Mouse (Mus musculus) embryonic facial prominence, embryonic 14.5 days (tissue): ENCODE results near the gene Gm11983. TPM values are rescaled to one million over a fixed set of nuclear protein-coding genes. Genes with fewer than 3 reads are reported as not detected.
"Not testable (repeated sequence)": the region's sequence is repeated elsewhere in the genome, so short reads cannot be mapped to it uniquely, and the experiment has no call there.

Experiments
- ATAC-seq: fragments of 200-750 bp; cut with Nextera tagmentation; 2 replicates; pipeline ENCODE4 v1.8.0; 2017; ENCODE audit warnings: low read depth, moderate number of reproducible peaks, moderate TSS enrichment
- DNase-seq: peaks from one replicate; pipeline ENCODE4 v3.0.0-alpha.2; 2015; ENCODE audit warnings: low spot score
- H3K27ac ChIP-seq: fragments of 300-500 bp; sonication (generic); replicated peaks from 2 replicates; pipeline ENCODE4 v1.5.1; 2014; ENCODE audit warnings: low read depth, mild to moderate bottlenecking, low read length, moderate library complexity
- H3K27me3 ChIP-seq: fragments of 300-500 bp; sonication (generic); replicated peaks from 2 replicates; pipeline ENCODE4 v1.6.1; 2014; ENCODE audit warnings: low read length; ENCODE audit not compliant: control insufficient read depth, insufficient read depth
- H3K36me3 ChIP-seq: fragments of 300-500 bp; sonication (generic); 2 replicates; pipeline ENCODE4 v1.6.1; 2014; ENCODE audit warnings: low read length, mixed read lengths; ENCODE audit not compliant: control insufficient read depth, insufficient read depth
- H3K4me1 ChIP-seq: fragments of 300-500 bp; sonication (generic); 2 replicates; pipeline ENCODE4 v1.6.1; 2014; ENCODE audit warnings: antibody characterized with exemption, low read length; ENCODE audit not compliant: control insufficient read depth, insufficient read depth
- H3K4me2 ChIP-seq: fragments of 300-500 bp; sonication (generic); 2 replicates; pipeline ENCODE4 v1.6.1; 2014; ENCODE audit warnings: low read depth, mild to moderate bottlenecking, low read length, moderate library complexity, mixed read lengths
- H3K4me3 ChIP-seq: fragments of 300-500 bp; sonication (generic); 2 replicates; pipeline ENCODE4 v1.5.1; 2014; ENCODE audit warnings: low read depth, mild to moderate bottlenecking, low read length
- H3K9ac ChIP-seq: fragments of 300-500 bp; sonication (generic); 2 replicates; pipeline ENCODE4 v1.6.1; 2014; ENCODE audit warnings: low read depth, mild to moderate bottlenecking, low read length, moderate library complexity, mixed read lengths
- H3K9me3 ChIP-seq: fragments of 300-500 bp; sonication (generic); 2 replicates; pipeline ENCODE4 v1.6.1; 2016; ENCODE audit warnings: low read length; ENCODE audit not compliant: control insufficient read depth
- WGBS: fragments of 180-500 bp; shearing (Covaris S2); extraction: QIAGEN DNeasy Blood & Tissue Kit; methylation state at CpG from one replicate; pipeline ENCODE4 v1.1.7; 2014; 5-methylcytosine and 5-hydroxymethylcytosine counted together
- polyA plus RNA-seq: library from polyadenylated mRNA; unstranded; fragments of >200 nt; fragmentation: Nextera tagmentation; extraction: Ambion mirVana; gene quantifications from 2 replicates; pipeline ENCODE4 v1.2.1, GENCODE M21; 2014

Gene Gm11983
- polyA plus RNA-seq, 1 experiment from 2014 or later, result not detected

- H3K4me1 ChIP-seq, result 0 out of 2 replicates have a peak, but pooled peaks cover 3% of the 10 kb centered on the region
- no peak overlapping the region for H3K4me3 ChIP-seq
- H3K9me3 ChIP-seq, result no peaks in the 10 kb centered on the region
- no peak overlapping the region for H3K9ac ChIP-seq
- H3K4me2 ChIP-seq, result no peak overlapping the region
- no peaks in the 10 kb centered on the region for H3K36me3 ChIP-seq
- DNase-seq, result no peak
- ATAC-seq, result no peak
- no peak overlapping the region for H3K27ac ChIP-seq
- 89% methylated on average over 8 of the region's 8 CpGs for WGBS
- no peaks in the 10 kb centered on the region for H3K27me3 ChIP-seq
These were observed 21.6 kb upstream of the Gm11983 start for GRCm38 (mm10) chr11:6859096-6859495.

GRCm38 (mm10) chr11:6855942-6856341 lies 18.5 kb upstream of the Gm11983 start:
- Histone ChIP-seq H3K9me3 (no peaks in the 10 kb centered on the region), H3K27me3 (no peaks in the 10 kb centered on the region), H3K4me1 (no peaks in the 10 kb centered on the region), H3K9ac (no peak overlapping the region), H3K36me3 (no peaks in the 10 kb centered on the region), H3K4me2 (no peak overlapping the region), H3K27ac (no peak overlapping the region), H3K4me3 (no peak overlapping the region)
- 87% methylated on average over 3 of the region's 3 CpGs for WGBS
- ATAC-seq, result no peak
- no peak for DNase-seq

- DNase-seq, result not testable (repeated sequence)
- 85% methylated on average over 4 of the region's 4 CpGs for WGBS
These were observed 15.9 kb upstream of the Gm11983 start for GRCm38 (mm10) chr11:6853366-6853765.

GRCm38 (mm10) chr11:6843831-6844230 lies 6.4 kb upstream of the Gm11983 start:
- no peaks in the 10 kb centered on the region for H3K27me3 ChIP-seq
- no peaks in the 10 kb centered on the region for H3K36me3 ChIP-seq
- no peak overlapping the region for H3K4me3 ChIP-seq
- no peak overlapping the region for H3K9ac ChIP-seq
- ATAC-seq, result no peak
- 78% methylated on average over 2 of the region's 2 CpGs for WGBS
- no peak for DNase-seq
- no peak overlapping the region for H3K27ac ChIP-seq
- H3K4me1 ChIP-seq, result no peaks in the 10 kb centered on the region
- H3K4me2 ChIP-seq, result no peak overlapping the region
- no peaks in the 10 kb centered on the region for H3K9me3 ChIP-seq

More at GRCm38 (mm10) chr11:6853366-6853765, 15.9 kb upstream of the Gm11983 start:
- not testable (repeated sequence) for H3K27me3 ChIP-seq, H3K9ac ChIP-seq, ATAC-seq, H3K4me1 ChIP-seq, H3K27ac ChIP-seq, H3K9me3 ChIP-seq, H3K4me2 ChIP-seq, H3K4me3 ChIP-seq, H3K36me3 ChIP-seq

- no peaks in the 10 kb centered on the region for H3K9me3 ChIP-seq
- ATAC-seq, result no peak
These were observed 4.7 kb upstream of the Gm11983 start for GRCm38 (mm10) chr11:6842160-6842559.

DNA sequence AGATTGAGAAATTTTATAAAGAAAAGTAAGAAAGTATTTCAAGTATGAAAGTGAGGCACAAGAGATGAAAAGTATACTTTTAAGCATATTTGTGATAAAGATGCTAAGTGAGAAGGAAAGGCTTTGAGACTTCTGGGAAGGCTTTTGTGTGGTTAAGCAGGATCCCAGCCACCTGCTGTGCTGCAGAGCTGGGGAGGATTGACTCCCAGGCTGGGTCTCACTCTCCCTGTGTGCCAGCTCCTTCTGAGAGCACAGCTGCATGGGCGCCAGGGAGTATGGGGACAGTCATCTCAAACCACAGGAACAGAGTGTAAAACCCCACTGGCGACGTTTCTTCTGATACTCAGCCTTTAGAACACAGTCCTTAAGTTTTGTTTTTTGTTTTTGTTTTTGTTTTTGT lies 3.3 kb upstream of the Gm11983 start:
- ATAC-seq (no peak), DNase-seq (no peak)
- H3K27ac ChIP-seq, result no peak overlapping the region
- no peaks in the 10 kb centered on the region for H3K27me3 ChIP-seq
- no peak overlapping the region for H3K4me2 ChIP-seq
- H3K4me3 ChIP-seq, result no peak overlapping the region
- WGBS, result 79% methylated on average over 3 of the region's 3 CpGs
- H3K36me3 ChIP-seq, result no peaks in the 10 kb centered on the region
- H3K9me3 ChIP-seq, result no peaks in the 10 kb centered on the region
- no peak overlapping the region for H3K9ac ChIP-seq
- H3K4me1 ChIP-seq, result no peaks in the 10 kb centered on the region

More at GRCm38 (mm10) chr11:6842160-6842559, 4.7 kb upstream of the Gm11983 start:
- no peak overlapping the region for H3K4me2 ChIP-seq
- WGBS, result 81% methylated on average over 5 of the region's 5 CpGs
- no peaks in the 10 kb centered on the region for H3K4me1 ChIP-seq
- H3K4me3 ChIP-seq, result no peak overlapping the region
- DNase-seq, result no peak
- H3K36me3 ChIP-seq, result no peaks in the 10 kb centered on the region
- H3K27me3 ChIP-seq, result no peaks in the 10 kb centered on the region
- no peak overlapping the region for H3K9ac ChIP-seq
- no peak overlapping the region for H3K27ac ChIP-seq

DNA sequence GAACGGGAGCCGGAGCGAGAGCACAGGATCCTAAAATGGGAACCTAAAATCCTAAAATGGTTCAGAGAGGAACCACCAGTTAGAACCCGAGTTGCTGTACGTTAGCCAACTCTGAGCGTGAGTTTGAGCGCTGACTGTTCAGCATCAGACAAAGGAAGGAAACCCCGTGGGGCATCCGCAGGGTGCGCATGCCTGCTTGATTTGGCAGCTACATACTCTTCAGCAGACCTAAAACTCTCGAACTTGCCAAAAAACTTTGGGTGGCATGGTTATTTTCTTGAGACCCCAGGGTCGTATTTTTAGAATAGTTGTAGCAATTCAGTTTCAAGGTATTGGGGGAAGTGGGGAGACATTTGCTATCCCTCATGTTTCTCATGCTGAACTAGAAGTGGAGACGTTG lies 2.8 kb downstream of the Gm11983 start:
- Histone ChIP-seq H3K4me3 (no peak overlapping the region), H3K9ac (no peak overlapping the region)
- no peak for ATAC-seq

GRCm38 (mm10) chr11:6833731-6834130 lies 3.7 kb downstream of the Gm11983 start:
- Histone ChIP-seq H3K9me3 (no peaks in the 10 kb centered on the region), H3K4me1 (no peaks in the 10 kb centered on the region), H3K9ac (no peak overlapping the region), H3K27me3 (no peaks in the 10 kb centered on the region; the same call in 1 of the 2 replicates), H3K4me2 (no peak overlapping the region), H3K4me3 (no peak overlapping the region), H3K36me3 (no peaks in the 10 kb centered on the region), H3K27ac (no peak overlapping the region)
- DNase-seq, result no peak
- no peak for ATAC-seq
- WGBS, result 94% methylated on average over 9 of the region's 9 CpGs

More for the DNA sequence above, 2.8 kb downstream of the Gm11983 start:
- Histone ChIP-seq H3K4me2 (no peak overlapping the region), H3K27ac (no peak overlapping the region), H3K4me1 (no peaks in the 10 kb centered on the region), H3K36me3 (no peaks in the 10 kb centered on the region), H3K27me3 (no peaks in the 10 kb centered on the region; the same call in 1 of the 2 replicates), H3K9me3 (no peaks in the 10 kb centered on the region)
- DNase-seq, result no peak
- WGBS, result 54% methylated on average over 13 of the region's 13 CpGs

GRCm38 (mm10) chr11:6831931-6832330 lies 5.5 kb downstream of the Gm11983 start:
- 55% methylated on average over 9 of the region's 9 CpGs for WGBS
- Histone ChIP-seq H3K9ac (no peak overlapping the region), H3K27ac (no peak overlapping the region), H3K27me3 (no peaks in the 10 kb centered on the region; the same call in 1 of the 2 replicates), H3K4me3 (no peak overlapping the region), H3K9me3 (no peaks in the 10 kb centered on the region), H3K36me3 (no peaks in the 10 kb centered on the region), H3K4me1 (no peaks in the 10 kb centered on the region), H3K4me2 (no peak overlapping the region)
- DNase-seq, result no peak
- ATAC-seq, result no peak
